Mouse (Mus musculus) adrenal gland, adult 2 months (tissue): ENCODE data around the gene Atad3a. TPM values are rescaled to one million over a fixed set of nuclear protein-coding genes. Genes with fewer than 3 reads are reported as not detected.
"Not testable (repeated sequence)": the region's sequence is repeated elsewhere in the genome, so short reads cannot be mapped to it uniquely, and the experiment has no call there.

ENCODE experiments used
- DNase-seq: peaks from one replicate; pipeline ENCODE4 v3.0.0; 2021
- long read RNA-seq: library from polyadenylated mRNA; stranded (forward); transcript quantifications from one replicate; pipeline ENCODE4 v2.0.0, GENCODE M21; 2021
- polyA plus RNA-seq: library from polyadenylated mRNA; depleted of rRNA; stranded (reverse); fragments of >200 nt; gene quantifications from 2 replicates; pipeline ENCODE4 v1.2.3, GENCODE M21; 2012; rRNA removed
- total RNA-seq, 2 experiments: library from RNA; stranded (reverse); gene quantifications; 2 replicates each; pipeline ENCODE4 v1.2.3; 2021

The Atad3a gene
- total RNA-seq (10 to 100 TPM; 71.4 to 90.7 TPM), polyA plus RNA-seq (226 and 242 TPM in 2 replicates)
- long read RNA-seq, transcript Atad3a-201 (16 exons, 2,413 nt): major isoform, 93 of 109 reads
- long read RNA-seq, partial matches to known transcripts: 1 of 109 reads
- long read RNA-seq, other reads (novel, unspliced or antisense): 15 of 109 reads

DNA sequence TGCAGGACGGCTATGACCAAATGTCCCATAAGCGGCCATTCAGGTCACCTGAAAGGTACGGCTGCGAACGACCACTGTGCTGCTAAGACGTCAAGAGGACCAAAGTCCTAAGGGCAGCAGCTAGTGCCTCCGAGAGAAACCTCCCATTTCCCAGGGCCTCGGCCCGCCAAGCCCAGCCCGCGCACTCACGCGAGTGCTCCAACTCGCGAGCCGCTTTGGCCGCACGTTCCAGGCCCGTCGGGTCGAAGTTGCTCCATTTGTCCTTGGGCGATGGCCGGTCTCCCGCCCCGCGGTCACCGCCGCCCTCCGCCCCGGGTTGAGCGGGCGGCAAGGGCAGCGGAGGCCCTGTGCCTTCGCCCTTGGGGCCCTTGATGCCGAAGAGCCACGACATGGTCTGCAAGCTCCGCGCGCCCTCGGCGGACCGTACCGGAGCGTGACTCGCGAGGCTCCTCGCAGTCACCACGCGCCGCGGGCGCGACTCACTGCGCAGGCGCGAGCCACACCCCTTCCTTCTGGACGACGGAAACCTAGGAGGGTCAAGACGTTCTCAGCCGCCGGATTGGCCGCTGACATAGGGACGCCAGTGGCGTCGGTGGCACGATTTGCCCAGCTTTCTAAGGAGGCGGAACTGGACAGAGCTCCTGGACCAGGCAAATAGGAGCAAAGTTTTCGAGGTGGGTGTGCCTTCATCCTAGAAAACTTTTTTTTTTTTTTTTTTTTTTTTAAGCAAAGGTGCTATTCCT is at the start of gene Atad3a:
Gene Atad3a, minus strand, starts transcription at position 481 of the 743 bp plus-strand sequence.
- DNase-seq: peak; percentile 98

DNA sequence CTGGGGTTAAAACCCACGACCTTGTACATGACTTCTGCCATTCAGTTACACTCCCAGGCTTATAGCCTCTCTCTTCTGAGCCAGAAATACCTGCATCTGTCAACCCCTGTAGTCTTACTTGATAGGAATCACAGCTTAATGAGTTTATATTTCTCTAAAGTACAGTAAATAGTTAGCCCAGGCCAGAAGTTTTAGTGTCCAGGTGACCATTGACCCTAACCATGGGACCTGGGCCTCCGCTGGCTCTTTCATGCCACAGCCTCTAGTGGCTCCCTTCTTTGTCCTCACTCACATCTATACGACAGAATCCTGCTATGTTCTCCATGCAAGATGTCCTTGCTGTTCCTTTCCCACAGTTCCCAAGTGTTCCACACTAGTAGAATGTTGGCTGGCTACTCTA is 46.9 kb upstream of the Atad3a start:
- DNase-seq: no peak

DNA sequence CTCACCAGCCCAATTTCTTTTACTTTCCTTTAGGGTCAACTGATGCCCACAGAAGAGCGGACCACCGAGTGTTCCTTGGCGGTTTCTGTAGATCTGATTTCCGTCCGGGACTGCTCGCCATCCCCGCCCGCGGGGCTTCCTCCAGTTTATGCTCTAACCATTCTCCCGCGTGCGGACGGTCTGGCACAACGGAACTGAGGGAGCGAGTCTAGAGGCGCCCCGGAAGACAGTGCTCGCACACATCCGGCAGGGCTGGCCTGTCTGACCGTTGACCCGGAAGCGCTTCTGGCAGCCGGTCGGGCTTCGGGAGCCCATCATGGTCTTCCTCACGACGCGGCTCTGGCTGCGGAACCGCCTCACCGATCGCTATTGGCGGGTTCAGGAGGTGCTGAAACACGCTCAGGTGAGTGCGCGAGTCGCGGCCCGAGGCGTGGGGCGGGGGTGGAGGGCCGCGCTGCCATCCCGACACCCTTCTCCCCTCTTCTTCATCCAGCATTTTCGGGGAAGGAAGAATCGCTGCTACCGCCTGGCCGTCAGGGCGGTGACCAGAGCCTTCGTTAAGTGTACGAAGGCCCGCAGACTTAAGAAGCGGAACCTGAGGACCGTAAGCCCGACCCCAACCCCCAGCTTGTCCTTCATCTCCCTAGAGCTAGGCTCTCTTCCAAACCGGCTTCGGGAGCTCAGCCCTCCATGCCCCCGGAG is 42.6 kb upstream of the Atad3a start:
- peak; percentile 96 for DNase-seq

DNA sequence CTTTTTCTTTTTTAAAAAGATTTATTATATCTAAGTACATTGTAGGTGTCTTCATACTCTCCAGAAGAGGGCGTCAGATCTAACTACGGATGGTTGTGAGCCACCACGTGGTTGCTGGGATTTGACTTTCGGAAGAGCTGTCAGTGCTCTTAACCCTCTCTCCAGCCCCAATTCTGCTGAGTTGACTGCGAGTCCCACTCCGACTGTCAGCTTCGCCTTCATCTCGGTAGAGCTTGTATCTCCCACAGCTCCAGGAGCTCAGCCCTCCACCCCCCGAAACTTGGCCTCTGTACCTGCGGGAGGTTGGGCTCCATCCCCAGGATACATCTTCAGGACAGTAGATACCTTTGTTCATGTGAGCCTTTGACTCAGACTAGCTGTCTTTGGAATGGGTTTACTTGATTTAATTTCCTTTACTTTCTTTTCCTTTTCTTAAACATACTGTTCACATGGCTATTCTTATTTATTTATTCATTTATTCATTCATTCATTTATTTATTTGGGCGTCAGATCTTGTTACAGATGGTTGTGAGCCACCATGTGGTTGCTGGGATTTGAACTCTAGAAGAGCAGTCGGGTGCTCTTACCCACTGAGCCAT is 41.9 kb upstream of the Atad3a start, which contains the start of gene Mrpl20:
Gene Mrpl20, plus strand, starts transcription at position 138 of the 599 bp plus-strand sequence.
- DNase-seq: no peak

DNA sequence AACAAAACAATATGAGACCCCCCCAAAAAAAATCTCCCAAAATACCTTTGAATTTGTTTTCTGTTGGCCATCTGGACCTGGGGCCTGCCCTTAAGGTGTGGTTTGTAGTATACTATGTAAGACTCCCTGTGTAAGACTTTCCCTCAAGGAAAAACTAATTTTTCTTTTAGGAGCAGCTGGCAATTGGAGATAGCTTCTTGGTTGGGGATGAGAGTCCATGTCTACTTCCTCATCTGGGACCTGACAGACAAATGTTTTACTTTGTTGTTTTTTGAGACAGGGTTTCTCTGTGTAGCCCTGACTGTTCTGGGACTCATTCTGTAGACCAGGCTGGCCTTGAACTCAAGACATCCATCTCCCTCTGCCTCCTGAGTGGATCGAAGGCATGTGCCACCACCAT is 41.2 kb upstream of the Atad3a start:
- no peak for DNase-seq

DNA sequence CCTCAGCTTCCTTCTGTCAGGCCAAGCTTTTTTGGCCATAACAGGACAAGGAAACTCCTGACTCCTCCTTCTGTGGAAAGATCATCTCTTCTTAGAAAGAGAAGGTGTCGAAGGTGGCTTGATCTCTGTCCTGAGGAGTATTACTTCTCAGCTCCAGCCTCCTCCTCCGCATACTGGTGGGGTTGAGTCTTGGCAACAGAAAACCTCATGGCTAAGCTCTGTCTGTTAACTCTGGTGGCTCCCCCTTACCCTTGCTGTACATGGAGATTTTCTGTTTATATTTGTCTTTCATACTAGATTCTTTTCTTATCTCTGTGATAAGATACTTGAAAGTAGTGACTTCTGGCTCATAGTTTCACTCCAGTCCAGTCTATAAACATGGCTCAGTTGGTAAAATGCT is 32.8 kb upstream of the Atad3a start:
- no peak for DNase-seq

DNA sequence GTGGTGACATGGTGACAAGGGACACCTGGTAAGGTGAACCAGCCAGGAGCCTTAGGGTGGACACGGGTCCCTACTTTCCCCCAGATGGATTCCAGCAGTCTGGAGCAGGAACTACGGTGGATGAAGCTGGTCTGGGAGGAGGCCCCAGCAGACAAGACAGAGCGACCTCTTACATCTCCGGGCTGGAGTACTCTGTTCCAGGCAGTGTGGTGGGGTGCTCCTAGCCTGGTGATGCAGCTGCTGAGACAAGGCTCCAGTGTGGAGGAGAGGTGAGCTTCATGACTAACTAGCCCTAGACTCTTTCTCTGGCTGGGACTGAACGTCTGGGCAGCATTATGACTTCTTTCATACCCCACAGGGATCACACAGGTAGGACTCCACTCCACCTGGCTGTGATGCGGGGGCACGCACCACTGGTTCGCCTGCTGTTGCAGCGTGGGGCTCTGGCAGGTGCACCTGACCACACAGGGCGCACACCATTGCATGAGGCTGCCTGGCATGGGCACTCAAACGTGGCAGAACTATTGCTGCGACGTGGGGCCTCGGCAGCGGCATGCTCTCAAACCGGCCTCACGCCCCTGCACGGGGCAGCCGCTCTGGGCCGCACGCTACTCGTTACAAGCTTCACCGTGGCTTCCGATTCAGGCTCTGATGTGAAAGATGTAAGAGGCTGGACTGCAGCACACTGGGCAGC is 30.5 kb upstream of the Atad3a start:
- DNase-seq: no peak

DNA sequence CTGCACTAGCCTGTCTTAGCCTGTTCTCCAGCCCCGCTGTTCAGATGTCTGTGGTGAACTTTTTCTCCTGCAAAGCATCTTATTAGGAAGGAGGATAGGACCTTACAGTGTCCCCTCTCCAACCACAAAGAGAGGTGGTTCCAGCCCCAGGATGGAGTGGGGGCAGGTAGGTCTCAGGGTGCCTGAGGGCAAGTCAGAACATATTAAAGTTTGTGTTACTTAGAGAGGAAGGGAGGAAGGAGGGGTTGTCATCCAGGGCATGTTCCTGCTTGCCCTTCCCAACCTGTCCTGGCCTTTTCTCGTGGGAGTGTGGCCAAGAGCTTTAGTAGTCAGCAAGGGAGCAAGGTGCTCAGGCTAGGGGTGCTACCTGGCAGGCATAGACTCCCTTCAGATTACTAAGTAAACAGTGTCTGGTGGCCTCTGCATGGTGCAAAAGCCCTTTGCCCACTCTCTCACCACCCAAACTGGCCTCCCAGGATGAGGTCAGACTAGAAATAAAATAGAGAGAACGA is 29.8 kb upstream of the Atad3a start:
- no peak for DNase-seq

DNA sequence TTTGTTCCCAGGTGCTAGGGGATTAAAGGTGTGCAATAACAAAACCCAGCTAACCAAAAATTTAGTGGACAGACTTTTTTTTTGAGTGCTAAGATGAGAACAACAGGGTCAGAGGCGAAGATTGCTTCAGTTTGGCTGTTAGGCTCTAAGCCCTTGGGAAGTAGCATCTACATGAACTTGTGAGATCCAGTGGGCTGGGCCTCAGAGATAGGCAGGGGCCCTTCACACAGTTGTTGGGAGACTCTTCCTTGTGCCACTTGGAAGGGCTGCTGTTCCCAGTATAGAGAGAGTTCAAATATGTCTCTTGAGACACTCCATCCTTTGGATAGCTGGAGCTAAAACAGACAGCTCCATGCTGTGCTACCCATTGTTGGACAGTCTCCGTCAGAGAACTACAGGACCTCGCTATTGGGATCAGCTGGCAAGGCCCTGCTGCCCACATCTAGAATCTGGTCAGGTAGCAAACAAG is 29.2 kb upstream of the Atad3a start, which contains the start of gene Ankrd65:
Gene Ankrd65, plus strand, starts transcription at position 419 of the 469 bp plus-strand sequence.
- no peak for DNase-seq

DNA sequence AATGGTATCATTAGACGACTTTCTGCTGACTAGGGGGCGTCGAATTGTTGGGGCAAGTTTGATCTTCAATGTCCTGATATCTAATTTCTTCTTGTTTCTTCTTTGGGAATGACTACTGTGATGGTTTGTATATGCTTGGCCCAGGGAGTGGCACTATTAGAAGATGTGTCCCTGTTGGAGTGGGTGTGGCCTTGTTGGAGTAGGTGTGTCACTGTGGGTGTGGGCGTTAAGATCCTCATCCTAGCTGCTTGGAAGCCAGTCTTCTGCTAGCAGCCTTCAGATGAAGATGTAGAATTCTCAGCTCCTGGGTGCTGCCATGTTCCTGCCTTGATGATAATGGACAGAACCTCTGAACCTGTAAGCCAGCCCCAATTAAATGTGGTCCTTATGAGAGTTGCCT is 27.9 kb upstream of the Atad3a start:
- DNase-seq: not testable (repeated sequence)

DNA sequence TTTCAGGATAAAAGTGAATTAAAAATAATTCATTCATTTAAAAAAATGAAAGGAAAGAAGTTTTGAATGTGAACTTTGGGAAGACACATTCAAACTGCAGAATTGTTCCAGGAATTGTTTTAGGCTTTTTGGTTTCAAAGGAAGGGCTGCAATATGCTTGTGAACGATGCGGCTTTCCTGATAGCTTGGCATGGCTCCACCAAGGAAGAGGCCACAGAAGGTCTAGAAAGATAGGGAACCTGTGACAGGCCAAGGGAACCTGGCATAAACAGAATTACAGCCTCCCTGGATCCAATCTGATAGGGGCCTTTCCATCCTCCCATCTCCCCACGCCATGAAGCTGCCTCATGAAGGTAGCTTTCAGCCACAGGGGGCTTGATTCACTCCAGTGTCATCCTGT is 27.4 kb upstream of the Atad3a start:
- no peak for DNase-seq

DNA sequence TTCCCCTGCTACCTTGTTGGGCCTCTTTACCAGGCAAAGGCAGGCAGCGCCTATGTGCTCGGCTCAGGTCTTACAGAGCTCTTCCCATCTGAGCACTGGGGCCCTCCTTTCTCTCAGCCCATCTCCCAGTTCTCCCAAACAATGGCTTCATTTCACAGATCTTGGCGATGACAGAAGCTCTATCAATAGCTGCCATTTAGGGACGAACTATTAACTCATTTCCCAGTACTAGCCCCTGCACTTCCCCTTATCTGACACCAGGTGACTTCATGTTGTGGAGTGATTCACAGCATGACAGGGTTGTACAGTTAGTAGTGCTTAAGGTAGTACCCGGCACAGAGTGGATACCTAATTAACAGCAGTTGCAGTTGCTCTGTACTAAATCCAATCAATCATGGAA is 24.9 kb upstream of the Atad3a start, which contains the start of gene Tmem88b:
Gene Tmem88b, minus strand, starts transcription at position 56 of the 400 bp plus-strand sequence.
- no peak for DNase-seq

DNA sequence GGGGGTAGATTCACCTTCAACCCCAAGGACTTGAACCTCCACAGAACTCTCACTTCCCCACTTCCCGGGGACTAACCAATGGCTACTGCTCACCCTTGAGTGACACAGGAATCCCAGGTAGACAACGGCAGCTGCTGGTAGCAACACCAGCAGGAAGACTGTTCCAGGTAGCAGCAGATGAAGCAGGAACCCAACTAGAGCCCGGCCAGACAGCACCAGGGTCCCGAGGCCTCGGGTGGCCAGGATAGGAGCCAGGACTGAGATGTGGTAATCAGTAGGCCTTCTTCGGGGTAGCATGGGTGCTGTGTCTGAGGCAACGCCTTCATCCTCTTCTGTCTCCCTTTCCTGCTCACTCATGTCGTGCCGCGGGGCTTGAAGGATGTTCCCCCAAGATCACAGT is 24.4 kb upstream of the Atad3a start:
- no peak for DNase-seq

DNA sequence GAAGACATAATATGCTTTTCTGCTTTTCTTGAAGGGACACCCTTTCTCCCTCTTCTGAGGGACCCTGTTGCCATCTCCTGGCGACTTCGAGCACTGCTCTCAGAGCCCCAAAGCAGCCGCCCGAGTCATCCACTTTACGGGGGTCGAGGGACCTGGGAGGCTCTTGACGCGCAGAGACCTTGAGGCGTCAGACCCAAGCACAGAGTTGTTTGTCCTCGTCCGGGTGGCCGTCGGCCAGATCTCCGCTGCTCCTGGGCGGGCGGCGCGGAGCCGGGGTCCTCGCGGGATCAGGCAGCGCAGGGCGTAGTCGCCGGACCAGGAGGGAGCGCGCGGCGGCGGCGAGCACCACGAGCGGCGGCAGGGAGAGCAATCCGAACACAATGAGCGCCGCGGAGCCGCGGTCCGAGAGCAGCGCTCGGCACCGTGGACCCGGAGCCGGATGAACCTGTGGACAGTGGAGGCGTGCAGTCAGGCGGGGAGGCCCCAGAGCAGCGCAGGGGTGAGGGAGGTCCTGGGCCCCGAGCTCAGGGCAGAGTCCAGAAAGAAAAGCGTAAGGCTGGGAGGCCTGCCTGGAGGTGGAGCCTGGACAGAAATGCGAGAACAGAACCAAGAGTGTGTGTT is 23.3 kb upstream of the Atad3a start:
- peak; percentile 88 for DNase-seq

DNA sequence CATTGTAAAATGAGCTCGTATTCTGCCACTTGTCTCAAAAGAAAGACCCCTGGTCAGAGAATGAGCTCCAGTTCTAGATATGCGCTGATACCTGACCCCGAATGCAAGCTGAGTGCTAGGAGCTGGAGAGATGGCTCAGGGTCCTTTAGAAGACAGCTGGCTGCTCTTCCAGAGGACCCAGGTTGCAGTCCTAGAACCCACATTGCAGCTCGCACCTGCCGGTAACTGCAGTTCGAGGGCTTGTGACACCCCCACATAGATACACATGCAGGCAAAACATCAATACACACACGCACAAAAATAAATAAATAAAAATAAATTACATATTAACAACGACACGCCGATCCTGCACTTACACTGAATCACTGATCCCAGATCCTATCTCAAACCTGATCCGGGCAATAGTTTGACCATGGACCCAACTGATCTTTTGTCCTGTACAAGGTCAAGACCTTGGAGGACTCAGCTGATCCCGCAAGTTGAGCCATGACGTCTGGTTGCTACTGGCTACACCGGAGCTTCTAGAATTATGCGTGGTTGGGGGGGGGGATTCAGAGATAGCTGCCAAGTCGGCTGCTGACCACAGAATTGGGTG is 22.7 kb upstream of the Atad3a start:
- DNase-seq: no peak

DNA sequence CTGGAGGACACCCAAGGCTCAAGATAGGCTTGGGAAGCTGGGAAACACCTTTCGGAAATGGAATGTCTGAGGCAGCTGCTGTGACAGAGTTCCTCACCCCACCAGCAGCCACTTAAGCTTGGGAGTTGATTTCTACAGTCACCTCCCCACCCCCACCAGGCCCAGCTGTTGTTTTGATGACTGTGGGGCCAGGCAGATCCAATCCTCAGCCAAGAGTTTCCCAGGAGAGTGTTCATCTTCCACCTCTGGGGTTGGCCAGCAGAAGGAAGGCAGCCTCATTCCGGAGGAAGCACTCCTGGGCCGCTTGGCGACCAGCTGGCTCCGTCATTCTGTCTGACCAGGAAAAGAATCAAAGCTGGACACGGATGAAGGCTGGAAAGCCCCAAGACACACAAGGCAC is 20.0 kb upstream of the Atad3a start:
- peak; percentile 67 for DNase-seq

DNA sequence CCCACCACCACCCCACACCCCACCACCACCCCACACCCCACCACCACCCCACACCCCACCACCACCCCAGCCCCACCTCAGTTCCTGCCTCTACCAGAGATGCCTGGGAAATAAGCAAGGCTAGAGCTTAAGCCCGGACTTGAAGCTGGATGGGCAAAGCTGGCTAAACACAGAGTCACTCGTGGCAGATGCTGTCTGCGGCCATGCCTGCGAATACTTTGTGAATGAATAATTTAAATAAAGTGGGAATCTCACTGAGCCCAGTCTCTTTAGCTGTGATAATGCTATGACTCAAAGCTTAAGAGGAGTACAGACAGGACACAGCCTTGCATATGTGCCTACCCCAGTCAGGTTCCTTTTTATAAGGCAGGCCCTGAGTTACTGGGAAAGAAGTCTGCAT is 18.6 kb upstream of the Atad3a start:
- DNase-seq: no peak

DNA sequence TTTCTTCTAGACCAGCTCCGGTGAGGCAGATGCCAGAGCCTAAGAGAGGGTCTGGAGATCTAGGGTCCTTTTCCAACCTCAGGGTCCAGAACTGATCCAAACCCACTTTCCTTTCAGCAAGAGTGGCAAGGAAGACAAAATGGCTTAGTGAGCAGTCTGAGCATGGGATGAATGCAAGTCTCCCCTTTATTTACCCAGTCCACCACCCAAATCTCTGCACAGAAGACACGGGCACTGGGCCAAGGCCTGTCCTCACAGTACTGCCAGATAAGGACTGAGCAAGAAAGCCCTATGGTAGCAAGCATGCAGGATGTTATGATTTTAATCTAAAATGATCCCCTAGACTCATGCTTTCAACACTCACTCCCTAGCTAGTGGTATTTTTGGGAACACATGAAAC is 16.9 kb upstream of the Atad3a start:
- peak; percentile 13 for DNase-seq

DNA sequence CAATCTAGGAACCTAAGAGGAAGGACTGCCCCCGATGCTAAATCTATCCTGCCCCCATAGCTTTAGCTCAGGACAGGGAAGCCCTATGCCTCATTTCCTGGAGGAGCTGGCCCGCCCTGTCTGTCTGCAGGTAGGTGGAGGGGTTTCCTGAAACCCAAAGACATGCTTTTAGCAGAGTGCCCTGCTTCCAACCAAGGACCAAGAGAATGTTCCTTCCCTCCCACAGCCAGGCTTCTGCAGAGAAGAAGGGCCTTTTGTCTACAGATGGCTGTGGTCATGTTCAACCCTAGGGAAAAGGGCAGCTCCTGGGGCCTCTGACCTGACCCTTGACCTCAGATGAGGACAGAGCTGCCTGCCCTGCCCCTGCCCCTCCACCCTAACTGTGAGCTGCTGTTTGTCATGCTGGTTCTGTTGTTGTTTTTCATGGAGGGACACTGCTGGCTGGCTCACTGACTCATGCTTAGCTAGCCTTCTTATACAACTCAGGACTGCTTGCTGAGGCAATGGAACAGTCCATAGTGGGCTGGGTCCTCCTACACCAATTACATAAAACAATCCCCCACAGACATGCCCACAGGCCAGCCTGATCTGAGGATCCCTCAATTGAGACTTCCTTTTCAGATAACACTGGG is 15.9 kb upstream of the Atad3a start:
- DNase-seq: peak; percentile 29

DNA sequence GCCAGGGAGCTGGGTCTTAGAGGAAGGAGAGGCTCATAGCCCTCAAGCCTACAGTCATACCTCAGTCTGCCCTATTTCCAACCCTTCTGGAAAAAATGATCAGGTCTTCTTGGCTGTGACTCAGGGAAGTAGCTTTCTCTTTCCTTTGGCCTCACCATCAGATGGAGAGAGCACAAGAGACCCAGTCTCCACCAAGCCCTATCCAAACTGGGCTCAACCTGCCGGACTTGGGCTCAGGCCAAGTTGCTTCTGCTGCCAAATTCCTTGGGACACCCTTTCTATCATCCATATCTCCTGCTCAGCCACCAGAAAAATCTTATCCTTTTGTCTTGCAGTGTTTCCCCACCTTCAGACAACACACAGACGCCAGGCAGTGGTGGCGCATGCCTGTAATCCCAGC is 15.0 kb upstream of the Atad3a start:
- DNase-seq: peak; percentile 60
